Mouse (Mus musculus) CH12F3 (cell line): ENCODE measurements around the gene Fcf1.

ENCODE experiments used
- in situ Hi-C: fragments of 300-500 bp; cut with MboI; formaldehyde crosslinking; loops from 2 replicates; pipeline ENCODE4 v1.14.3; 2020; ENCODE audit warnings: low sequenced_read_pairs

Gene Fcf1

DNA sequence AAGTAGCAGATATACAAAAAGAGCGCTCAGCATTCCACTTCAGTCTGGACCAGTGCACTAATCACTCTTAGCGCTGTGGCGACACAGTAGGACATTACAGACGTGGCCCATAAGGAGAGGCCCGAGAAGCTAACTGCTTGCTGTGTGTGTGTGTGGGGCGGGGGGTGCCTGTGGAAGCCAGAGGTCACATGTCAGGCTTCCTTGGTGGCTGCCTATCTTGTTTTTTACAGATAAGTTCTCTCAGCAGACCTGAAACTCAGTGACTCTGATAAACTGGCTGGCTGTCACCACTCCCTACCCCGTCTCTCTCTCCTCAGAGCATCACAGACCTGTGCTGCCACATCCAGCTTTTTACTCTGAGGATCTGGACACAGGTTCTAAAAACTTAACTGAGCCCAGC, 8.1 kb upstream of the Fcf1 start:
- in situ Hi-C loops, result no loop called here

GRCm38 (mm10) chr12:84968831-84969655, 1.7 kb upstream of the Fcf1 start:
- in situ Hi-C loops, result no loop called here

DNA sequence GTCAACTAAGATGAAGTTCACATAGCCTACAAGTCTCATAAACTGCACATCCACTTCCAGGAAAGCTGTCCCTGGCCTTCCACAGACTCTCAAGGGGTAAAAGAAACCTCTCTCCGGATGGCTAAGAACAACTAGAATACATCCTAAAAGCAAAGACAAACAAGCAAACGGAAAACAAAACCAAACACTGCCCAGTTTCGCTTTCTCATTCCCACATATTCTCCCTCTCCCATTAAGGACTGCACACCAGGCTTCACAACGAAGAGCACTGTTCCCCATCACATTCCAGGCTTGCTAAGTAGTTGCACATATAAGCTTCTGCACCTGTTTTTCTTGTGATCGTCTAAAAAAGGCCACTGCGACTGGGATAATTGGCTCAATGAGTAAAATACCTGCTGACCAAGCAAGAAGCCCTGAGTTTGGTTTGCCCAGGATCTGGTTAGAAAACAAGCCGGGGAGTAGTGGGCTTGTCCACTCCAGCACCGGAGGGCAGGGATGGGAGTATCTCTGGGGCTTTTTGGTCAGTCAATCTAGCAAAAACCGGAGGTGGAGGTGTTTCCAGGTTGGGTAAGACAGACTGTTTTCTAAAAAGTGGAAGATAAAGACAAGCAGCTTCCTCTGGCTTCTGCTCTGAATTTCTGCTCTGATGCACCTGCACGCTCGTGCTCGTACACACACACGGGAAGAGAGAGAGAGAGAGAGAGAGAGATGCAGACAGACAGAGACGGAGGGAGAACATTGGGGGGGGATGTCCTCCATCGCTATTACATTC, 855 bp upstream of the Fcf1 start:
- in situ Hi-C loops, result no loop called here

DNA sequence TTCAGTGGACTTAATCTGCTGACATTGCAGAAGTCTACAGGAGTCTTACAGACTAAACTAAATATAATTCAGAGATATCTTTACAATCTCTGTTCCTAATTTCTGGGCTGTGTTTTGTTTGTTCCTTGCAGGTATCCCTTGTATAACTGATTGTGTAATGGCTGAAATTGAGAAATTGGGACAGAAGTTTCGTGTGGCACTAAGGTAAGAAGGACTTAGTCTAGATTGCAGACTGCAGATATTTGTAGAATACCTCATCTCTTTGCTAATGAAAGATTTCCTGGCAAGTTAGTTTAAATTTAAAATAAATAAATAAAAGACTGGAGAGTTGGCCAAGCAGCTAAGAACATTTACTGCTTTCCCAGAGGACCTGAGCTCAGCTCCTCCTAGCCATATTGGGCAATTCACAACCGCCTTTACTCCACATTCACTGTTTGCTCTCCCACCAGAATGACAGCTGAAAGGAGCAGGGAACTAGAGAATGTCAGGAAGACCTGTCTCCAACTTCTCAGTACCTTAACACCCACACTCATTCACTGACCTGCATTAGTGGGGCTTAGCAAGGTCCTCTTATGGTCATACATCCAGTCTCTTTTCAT, 8.7 kb downstream of the Fcf1 start:
- in situ Hi-C loops, result no loop called here

GRCm38 (mm10) chr12:84989456-84989855, 18.8 kb downstream of the Fcf1 start:
- in situ Hi-C loops, result no loop called here

GRCm38 (mm10) chr12:84995112-84995761, 24.5 kb downstream of the Fcf1 start:
- in situ Hi-C loops, result no loop called here

DNA sequence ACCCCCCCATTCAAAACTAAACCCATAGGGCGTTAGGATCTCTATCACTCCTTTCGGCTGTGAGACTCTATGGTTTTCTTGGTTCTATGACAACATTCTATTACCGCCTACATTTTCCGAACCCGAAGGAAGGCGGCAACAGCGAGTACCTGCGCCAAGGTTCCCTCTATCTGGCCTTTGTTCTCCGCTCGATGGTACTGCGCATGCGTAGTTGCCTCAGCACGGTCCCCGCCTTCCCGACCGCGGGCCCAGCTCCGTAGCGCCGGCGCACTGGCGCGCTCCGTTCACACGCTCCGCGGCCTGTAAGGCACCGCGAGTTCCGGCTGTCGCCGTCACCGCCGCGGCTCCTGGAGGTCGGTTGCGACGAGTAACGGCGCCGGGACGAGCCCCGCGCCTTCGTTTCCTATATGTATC, 25.4 kb downstream of the Fcf1 start, which contains the start of gene Ylpm1:
Gene Ylpm1, plus strand, starts transcription at position 239 of the 414 bp plus-strand sequence.
- in situ Hi-C loops, result no loop called here

GRCm38 (mm10) chr12:84996501-84997398, 26.1 kb downstream of the Fcf1 start:
- in situ Hi-C loops, result no loop called here

DNA sequence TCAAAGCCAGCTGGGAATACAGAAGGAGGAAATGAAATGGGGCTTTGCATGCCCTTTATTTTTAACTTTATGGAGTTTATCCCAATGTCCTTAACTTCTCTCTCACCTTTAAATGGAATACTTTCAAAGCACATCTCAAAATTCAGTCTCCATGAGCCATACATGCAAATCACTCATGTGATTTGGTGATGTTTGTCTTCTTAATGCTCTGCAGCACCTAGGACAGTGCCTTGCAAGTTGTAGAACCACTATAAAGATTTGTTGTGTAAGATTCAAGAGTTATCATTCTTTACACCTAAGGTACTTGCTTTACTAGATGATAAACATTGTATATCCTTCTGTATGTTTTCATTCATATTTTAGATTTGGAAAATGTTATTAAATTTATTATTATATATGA, 28.4 kb downstream of the Fcf1 start:
- in situ Hi-C loops, result no loop called here

- in situ Hi-C loops, result no loop called here
Observed at GRCm38 (mm10) chr12:85006206-85006605, 35.5 kb downstream of the Fcf1 start.

- in situ Hi-C loops, result no loop called here
Observed at GRCm38 (mm10) chr12:85007021-85007420, 36.3 kb downstream of the Fcf1 start.

DNA sequence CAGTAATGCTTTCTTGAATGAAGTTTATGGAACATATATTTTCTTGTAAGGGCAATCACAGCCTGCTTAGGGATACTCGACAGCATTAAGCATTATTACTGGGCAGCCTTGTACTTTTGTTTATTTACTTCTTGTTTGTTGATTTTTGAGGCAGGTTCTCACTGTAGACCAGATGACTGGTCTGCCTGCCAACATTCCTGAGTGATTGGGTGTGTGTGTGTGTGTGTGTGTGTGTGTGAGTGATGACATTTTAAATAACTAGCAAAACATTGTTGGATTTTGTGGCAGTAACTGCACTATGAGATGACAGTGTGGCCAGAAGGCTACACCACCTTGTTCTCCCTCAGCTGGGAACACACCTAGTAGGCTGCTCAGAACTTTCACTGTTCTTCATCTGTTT, 39.1 kb downstream of the Fcf1 start:
- in situ Hi-C loops, result no loop called here

DNA sequence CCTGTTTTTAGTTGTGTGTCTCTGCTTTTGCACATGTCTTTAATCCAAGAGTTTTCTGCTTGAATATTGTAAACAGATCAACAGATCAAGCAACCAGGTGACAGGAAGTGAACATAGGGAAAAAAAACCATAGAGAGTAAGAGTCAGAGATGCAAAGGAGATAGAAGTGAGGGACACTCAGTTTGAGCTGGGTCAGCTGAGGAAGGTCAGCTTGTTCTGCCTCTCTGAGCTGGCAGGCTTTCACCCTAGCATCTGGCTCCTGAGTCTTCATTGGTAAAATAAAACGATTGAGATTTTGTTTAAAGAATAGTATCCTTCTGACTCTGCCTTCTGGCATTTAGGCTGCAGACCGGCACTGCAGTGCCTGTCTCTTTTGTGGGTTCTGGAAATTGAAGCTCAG, 39.8 kb downstream of the Fcf1 start:
- in situ Hi-C loops, result no loop called here

- in situ Hi-C loops, result no loop called here
Observed at GRCm38 (mm10) chr12:85012185-85012584, 41.5 kb downstream of the Fcf1 start.

GRCm38 (mm10) chr12:85022071-85022470, 51.4 kb downstream of the Fcf1 start:
- in situ Hi-C loops, result no loop called here

DNA sequence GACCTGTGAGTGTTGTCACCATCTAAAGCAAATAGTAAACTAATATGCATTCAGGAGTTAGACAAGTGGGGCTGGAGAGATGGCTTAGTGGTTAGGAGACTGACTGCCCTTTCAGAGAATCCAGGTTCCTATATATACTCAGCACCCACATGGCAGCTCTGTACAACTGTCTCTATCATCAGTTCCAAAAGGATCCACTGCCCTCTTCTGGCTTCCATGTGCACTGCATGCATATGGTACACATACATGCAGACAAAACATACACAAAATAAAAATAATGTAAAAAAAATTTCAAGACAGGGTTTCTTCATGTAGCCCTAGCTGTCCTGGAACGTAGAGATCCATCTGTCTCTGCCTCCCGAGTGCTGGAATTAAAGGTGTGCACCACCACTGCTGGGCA, 62.0 kb downstream of the Fcf1 start:
- in situ Hi-C loops, result no loop called here
